Mouse (Mus musculus) forebrain, embryonic 13.5 days (tissue): ENCODE measurements around the gene Olfr1043. TPM values are rescaled to one million over a fixed set of nuclear protein-coding genes. Genes with fewer than 3 reads are reported as not detected.
"Not testable (repeated sequence)": the region's sequence is repeated elsewhere in the genome, so short reads cannot be mapped to it uniquely, and the experiment has no call there.

Experiments used
- ATAC-seq: fragments of 200-750 bp; cut with Nextera tagmentation; 2 replicates; pipeline ENCODE4 v1.8.0; 2017
- H3K27ac ChIP-seq: fragments of 300-500 bp; sonication (generic); 2 replicates; pipeline ENCODE4 v1.5.1; 2015; ENCODE audit warnings: inconsistent platforms, mild to moderate bottlenecking, moderate library complexity
- H3K27me3 ChIP-seq: fragments of 300-500 bp; sonication (generic); 2 replicates; pipeline ENCODE4 v1.6.1; 2015; ENCODE audit warnings: mild to moderate bottlenecking, inconsistent platforms
- H3K36me3 ChIP-seq: fragments of 300-500 bp; sonication (generic); 2 replicates; pipeline ENCODE4 v1.6.1; 2015; ENCODE audit warnings: mild to moderate bottlenecking, inconsistent platforms; ENCODE audit not compliant: poor library complexity, severe bottlenecking
- H3K4me1 ChIP-seq: fragments of 300-500 bp; sonication (generic); 2 replicates; pipeline ENCODE4 v1.6.1; 2015; ENCODE audit warnings: inconsistent platforms
- H3K4me2 ChIP-seq: fragments of 300-500 bp; sonication (generic); 2 replicates; pipeline ENCODE4 v1.6.1; 2015; ENCODE audit warnings: inconsistent platforms, mild to moderate bottlenecking, moderate library complexity
- H3K4me3 ChIP-seq: fragments of 300-500 bp; sonication (generic); 2 replicates; pipeline ENCODE4 v1.5.1; 2015; ENCODE audit warnings: mild to moderate bottlenecking, inconsistent platforms
- H3K9ac ChIP-seq: fragments of 300-500 bp; sonication (generic); 2 replicates; pipeline ENCODE4 v1.6.1; 2015; ENCODE audit warnings: mild to moderate bottlenecking, inconsistent platforms
- H3K9me3 ChIP-seq: fragments of 300-500 bp; sonication (generic); replicated peaks from 2 replicates; pipeline ENCODE4 v1.6.1; 2016; ENCODE audit warnings: inconsistent platforms
- WGBS: fragments of 180-500 bp; shearing (Covaris S2); methylation state at CpG from one replicate; pipeline ENCODE4 v1.1.7; 2015; 5-methylcytosine and 5-hydroxymethylcytosine counted together
- polyA plus RNA-seq: library from polyadenylated mRNA; unstranded; fragments of >200 nt; fragmentation: Nextera tagmentation; extraction: Ambion mirVana; gene quantifications from 2 replicates; pipeline ENCODE4 v1.2.1, GENCODE M21; 2015

Olfr1043 gene
- not detected in 2 replicates for polyA plus RNA-seq

DNA sequence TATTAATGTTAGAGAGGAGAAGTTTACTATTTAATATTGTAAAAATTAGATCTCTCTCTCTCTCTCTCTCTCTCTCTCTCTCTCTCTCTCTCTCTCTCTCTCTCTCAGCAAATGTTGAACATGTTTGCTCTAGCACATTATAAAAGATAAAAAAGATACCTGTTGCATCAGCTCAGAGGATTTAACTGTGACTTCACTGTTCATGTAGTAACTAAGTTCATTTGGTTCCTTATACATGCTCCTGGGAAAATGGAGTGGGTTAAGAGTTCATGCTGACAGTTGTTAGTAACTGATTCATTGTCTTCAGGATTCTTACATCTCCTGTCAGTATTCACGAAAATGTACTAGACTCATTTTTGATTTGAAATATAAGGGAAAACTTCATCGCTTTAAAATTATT lies at the start of gene Olfr1043:
Olfr1043 (minus strand) TSS at position 101 of the 400 bp plus-strand sequence.
- H3K9me3 ChIP-seq: no peaks in the 10 kb centered on the region
- no peaks in the 10 kb centered on the region for H3K27me3 ChIP-seq
- no peak within 1 kb of the TSS for H3K4me3 ChIP-seq
- ATAC-seq: no peak
- H3K27ac ChIP-seq: no peak within 1 kb of the TSS
- H3K4me2 ChIP-seq: no peak within 1 kb of the TSS
- H3K4me1 ChIP-seq: no peaks in the 10 kb centered on the region
- 91% methylated on average over 2 of the region's 2 CpGs for whole genome bisulfite sequencing
- no peaks in the 10 kb centered on the region for H3K36me3 ChIP-seq
- no peak within 1 kb of the TSS for H3K9ac ChIP-seq

DNA sequence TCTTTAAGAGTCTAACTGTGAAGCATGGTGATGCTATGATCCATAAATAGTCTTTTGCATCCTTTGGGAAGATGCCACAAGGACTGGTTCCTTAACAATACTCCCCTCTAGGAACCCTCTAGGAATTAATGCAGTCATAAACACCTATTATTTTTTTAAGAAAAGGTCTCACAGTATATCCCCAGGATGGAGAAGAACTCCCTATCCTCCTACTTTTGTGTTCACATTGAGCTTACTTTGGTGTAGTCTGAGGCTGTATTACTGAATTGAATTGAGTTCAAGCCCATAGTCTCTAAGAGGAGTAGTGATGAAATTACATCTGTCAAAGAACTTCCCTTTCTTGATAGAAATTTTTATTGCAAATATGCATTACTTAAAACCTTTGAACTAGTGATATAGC lies 35.6 kb upstream of the Olfr1043 start, which contains the start of gene Olfr1045:
Olfr1045 (minus strand) TSS at position 101 of the 400 bp plus-strand sequence.
- ATAC-seq: no peak
- no peaks in the 10 kb centered on the region for H3K27me3 ChIP-seq
- H3K4me3 ChIP-seq: no peak within 1 kb of the TSS

GRCm38 (mm10) chr2:86195863-86196262 lies 28.5 kb upstream of the Olfr1043 start:
- Histone ChIP-seq H3K9ac (no peak overlapping the region), H3K9me3 (no peaks in the 10 kb centered on the region), H3K36me3 (no peaks in the 10 kb centered on the region), H3K27ac (no peak overlapping the region), H3K4me3 (no peak overlapping the region), H3K4me1 (no peaks in the 10 kb centered on the region), H3K27me3 (no peaks in the 10 kb centered on the region), H3K4me2 (no peak overlapping the region)
- 50% methylated on average over 1 of the region's 1 CpGs for WGBS
- no peak for ATAC-seq

More for the DNA sequence above, 35.6 kb upstream of the Olfr1043 start, which contains the start of gene Olfr1045:
- Histone ChIP-seq H3K4me2 (no peak within 1 kb of the TSS), H3K36me3 (no peaks in the 10 kb centered on the region), H3K27ac (no peak within 1 kb of the TSS), H3K9me3 (no peaks in the 10 kb centered on the region), H3K4me1 (no peaks in the 10 kb centered on the region), H3K9ac (no peak within 1 kb of the TSS)

GRCm38 (mm10) chr2:86185583-86185982 lies 18.3 kb upstream of the Olfr1043 start, which contains the start of gene Olfr52:
Gene Olfr52, minus strand, starts transcription at chr2:86185683.
- H3K9ac ChIP-seq: no peak within 1 kb of the TSS
- H3K36me3 ChIP-seq: no peaks in the 10 kb centered on the region
- H3K4me3 ChIP-seq: no peak within 1 kb of the TSS
- H3K27me3 ChIP-seq: no peaks in the 10 kb centered on the region
- no peaks in the 10 kb centered on the region for H3K9me3 ChIP-seq
- H3K4me1 ChIP-seq: no peaks in the 10 kb centered on the region
- H3K4me2 ChIP-seq: no peak within 1 kb of the TSS
- ATAC-seq: no peak
- no peak within 1 kb of the TSS for H3K27ac ChIP-seq

- Histone ChIP-seq H3K4me3 (no peak overlapping the region), H3K9ac (no peak overlapping the region), H3K27me3 (no peaks in the 10 kb centered on the region), H3K4me2 (no peak overlapping the region), H3K9me3 (no peaks in the 10 kb centered on the region), H3K4me1 (no peaks in the 10 kb centered on the region), H3K36me3 (no peaks in the 10 kb centered on the region), H3K27ac (no peak overlapping the region)
- no peak for ATAC-seq
- 72% methylated on average over 3 of the region's 3 CpGs for WGBS
Measured at GRCm38 (mm10) chr2:86179950-86180349, 12.6 kb upstream of the Olfr1043 start.

GRCm38 (mm10) chr2:86177720-86178119 lies 10.4 kb upstream of the Olfr1043 start, which contains the start of gene Olfr1044:
Gene Olfr1044, minus strand, starts transcription at chr2:86177820.
- Histone ChIP-seq H3K9me3 (no peaks in the 10 kb centered on the region), H3K9ac (no peak within 1 kb of the TSS), H3K36me3 (no peaks in the 10 kb centered on the region), H3K4me1 (no peaks in the 10 kb centered on the region), H3K4me3 (no peak within 1 kb of the TSS), H3K4me2 (no peak within 1 kb of the TSS), H3K27me3 (no peaks in the 10 kb centered on the region), H3K27ac (no peak within 1 kb of the TSS)
- ATAC-seq: no peak

DNA sequence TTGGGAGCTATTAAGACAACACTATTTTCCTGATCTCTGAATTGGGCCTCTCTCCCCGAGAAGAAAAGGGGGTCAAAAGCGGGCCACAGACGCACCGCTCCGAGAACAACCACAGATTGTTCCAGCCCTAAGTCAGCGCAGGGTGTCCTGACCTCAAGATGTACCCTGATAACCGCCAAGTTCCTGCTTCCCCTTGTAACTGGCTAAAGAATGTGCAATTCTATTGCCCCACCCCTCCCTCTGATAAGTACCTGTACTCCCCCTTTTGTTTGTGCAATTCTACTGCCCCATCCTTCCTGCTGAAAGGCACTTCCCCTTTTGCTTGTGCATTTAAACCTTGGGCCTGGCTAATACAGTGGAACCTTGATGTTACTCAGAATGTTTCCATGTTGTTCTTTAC lies 8.1 kb upstream of the Olfr1043 start:
- not testable (repeated sequence) for H3K27me3 ChIP-seq, ATAC-seq, H3K27ac ChIP-seq, H3K4me2 ChIP-seq, H3K9ac ChIP-seq, H3K4me3 ChIP-seq, H3K36me3 ChIP-seq, H3K9me3 ChIP-seq, H3K4me1 ChIP-seq
- 92% methylated on average over 7 of the region's 7 CpGs for WGBS

GRCm38 (mm10) chr2:86161738-86162137 lies 5.6 kb downstream of the Olfr1043 start, which contains the start of gene Olfr1042:
Gene Olfr1042, minus strand, starts transcription at chr2:86161838.
- H3K4me1 ChIP-seq: no peaks in the 10 kb centered on the region
- no peaks in the 10 kb centered on the region for H3K27me3 ChIP-seq
- no peak within 1 kb of the TSS for H3K4me2 ChIP-seq
- H3K27ac ChIP-seq: no peak within 1 kb of the TSS
- ATAC-seq: no peak
- 93% methylated on average over 2 of the region's 2 CpGs for WGBS
- H3K9ac ChIP-seq: no peak within 1 kb of the TSS
- H3K36me3 ChIP-seq: no peaks in the 10 kb centered on the region
- H3K4me3 ChIP-seq: no peak within 1 kb of the TSS
- no peaks in the 10 kb centered on the region for H3K9me3 ChIP-seq

DNA sequence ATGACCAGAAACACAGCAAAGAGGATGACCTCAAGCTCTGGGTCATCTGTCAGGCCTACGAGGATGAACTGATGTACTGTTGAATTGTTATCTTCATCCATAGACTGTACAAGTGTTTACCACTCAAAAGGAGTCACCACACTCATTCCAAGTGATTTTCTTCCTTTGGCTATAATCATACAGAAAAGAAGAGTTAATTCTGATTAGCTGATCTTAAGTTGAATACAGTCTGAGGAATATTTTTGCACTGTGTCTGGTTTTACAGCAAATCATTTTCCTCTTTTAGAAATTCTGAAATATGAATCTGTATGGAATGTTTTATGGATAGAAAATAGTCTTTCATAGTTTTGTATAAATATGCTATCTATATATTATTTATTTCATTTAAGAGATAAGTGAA lies 20.7 kb downstream of the Olfr1043 start, which contains the start of gene Olfr1040:
Olfr1040 (minus strand) TSS at position 101 of the 400 bp plus-strand sequence.
- Histone ChIP-seq H3K4me3 (no peak within 1 kb of the TSS), H3K9me3 (no peaks in the 10 kb centered on the region), H3K27me3 (no peaks in the 10 kb centered on the region), H3K27ac (no peak within 1 kb of the TSS), H3K4me2 (no peak within 1 kb of the TSS), H3K36me3 (no peaks in the 10 kb centered on the region), H3K9ac (no peak within 1 kb of the TSS), H3K4me1 (no peaks in the 10 kb centered on the region)
- ATAC-seq: no peak
- 88% methylated on average over 1 of the region's 1 CpGs for WGBS

DNA sequence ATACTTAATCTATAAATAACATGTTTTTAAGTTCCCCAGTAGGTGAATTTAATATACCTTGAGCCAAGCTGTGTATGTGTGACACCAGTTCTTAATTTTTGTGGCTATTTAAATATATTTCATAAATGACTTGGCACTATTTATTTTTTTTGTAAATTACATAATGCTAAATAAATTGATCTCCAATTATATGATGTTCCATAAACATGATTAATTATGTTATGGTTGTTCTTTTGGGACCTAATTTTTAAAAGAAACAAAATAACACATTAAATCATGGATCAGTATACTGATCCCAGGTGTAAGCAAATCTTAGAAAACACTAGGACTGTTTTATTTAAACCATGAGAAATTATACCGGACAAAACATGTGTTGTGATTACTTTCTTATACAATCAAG lies 31.5 kb downstream of the Olfr1043 start, which contains the start of gene Olfr1039:
Olfr1039 (minus strand) TSS at position 101 of the 400 bp plus-strand sequence.
- H3K9me3 ChIP-seq: no peaks in the 10 kb centered on the region
- no peak within 1 kb of the TSS for H3K27ac ChIP-seq
- 96% methylated on average over 1 of the region's 1 CpGs for WGBS
- no peak within 1 kb of the TSS for H3K4me3 ChIP-seq
- H3K36me3 ChIP-seq: no peaks in the 10 kb centered on the region
- H3K27me3 ChIP-seq: no peaks in the 10 kb centered on the region
- no peak for ATAC-seq
- no peak within 1 kb of the TSS for H3K9ac ChIP-seq
- H3K4me2 ChIP-seq: no peak within 1 kb of the TSS
- no peaks in the 10 kb centered on the region for H3K4me1 ChIP-seq

Other genes with a start within 250 kb of the Olfr1043 start
- gene Olfr1026, start 246.0 kb downstream of the Olfr1043 start, polyA plus RNA-seq: not detected in 2 replicates
- not detected in 2 replicates for gene Olfr1028, start 217.1 kb downstream of the Olfr1043 start, polyA plus RNA-seq
- gene Olfr1029, start 193.6 kb downstream of the Olfr1043 start, polyA plus RNA-seq: not detected in 2 replicates
- not detected in 2 replicates for gene Olfr1030, start 188.2 kb downstream of the Olfr1043 start, polyA plus RNA-seq
- not detected in 2 replicates for gene Olfr1031, start 177.2 kb downstream of the Olfr1043 start, polyA plus RNA-seq
- not detected in 2 replicates for gene Olfr1032, start 162.0 kb downstream of the Olfr1043 start, polyA plus RNA-seq
- gene Olfr1033, start 146.9 kb downstream of the Olfr1043 start, polyA plus RNA-seq: not detected in 2 replicates
- not detected in 2 replicates for gene Olfr1034, start 121.7 kb downstream of the Olfr1043 start, polyA plus RNA-seq
- gene Olfr1036, start 93.5 kb downstream of the Olfr1043 start, polyA plus RNA-seq: not detected in 2 replicates
- not detected in 2 replicates for gene Olfr1037, start 80.1 kb downstream of the Olfr1043 start, polyA plus RNA-seq
- gene Olfr1039, start 31.6 kb downstream of the Olfr1043 start, polyA plus RNA-seq: not detected in 2 replicates
- not detected in 2 replicates for gene Olfr1040, start 20.8 kb downstream of the Olfr1043 start, polyA plus RNA-seq
- gene Olfr1042, start 5.7 kb downstream of the Olfr1043 start, polyA plus RNA-seq: not detected in 2 replicates
- gene Olfr1044, start 10.3 kb upstream of the Olfr1043 start, polyA plus RNA-seq: not detected in 2 replicates
- not detected in 2 replicates for gene Olfr52, start 18.2 kb upstream of the Olfr1043 start, polyA plus RNA-seq
- not detected in 2 replicates for gene Olfr1045, start 35.5 kb upstream of the Olfr1043 start, polyA plus RNA-seq
- not detected in 2 replicates for gene Olfr1046, start 51.8 kb upstream of the Olfr1043 start, polyA plus RNA-seq
- not detected in 2 replicates for gene Olfr1047, start 63.9 kb upstream of the Olfr1043 start, polyA plus RNA-seq
- not detected in 2 replicates for gene Olfr1048, start 72.8 kb upstream of the Olfr1043 start, polyA plus RNA-seq
- not detected in 2 replicates for gene Olfr1049, start 90.8 kb upstream of the Olfr1043 start, polyA plus RNA-seq
- gene Olfr1051, start 111.6 kb upstream of the Olfr1043 start, polyA plus RNA-seq: not detected in 2 replicates
- not detected in 2 replicates for gene Olfr1052, start 124.9 kb upstream of the Olfr1043 start, polyA plus RNA-seq
- gene Olfr1053, start 147.8 kb upstream of the Olfr1043 start, polyA plus RNA-seq: not detected in 2 replicates
- not detected in 2 replicates for gene Olfr1054, start 167.9 kb upstream of the Olfr1043 start, polyA plus RNA-seq
- gene Olfr1055, start 182.8 kb upstream of the Olfr1043 start, polyA plus RNA-seq: not detected in 2 replicates
- gene Olfr1056, start 194.9 kb upstream of the Olfr1043 start, polyA plus RNA-seq: not detected in 2 replicates
- not detected in 2 replicates for gene Olfr1057, start 210.9 kb upstream of the Olfr1043 start, polyA plus RNA-seq
- gene Olfr1058, start 221.0 kb upstream of the Olfr1043 start, polyA plus RNA-seq: not detected in 2 replicates
- gene Olfr1061, start 246.5 kb upstream of the Olfr1043 start, polyA plus RNA-seq: not detected in 2 replicates